Mouse (Mus musculus) C2C12 (cell line): ENCODE data around the gene Rdm1. TPM values are rescaled to one million over a fixed set of nuclear protein-coding genes. Genes with fewer than 3 reads are reported as not detected.
"Not testable (repeated sequence)": the region's sequence is repeated elsewhere in the genome, so short reads cannot be mapped to it uniquely, and the experiment has no call there.

ENCODE experiments used
- H3K27me3 ChIP-seq: one replicate; pipeline ENCODE4 v1.6.1; 2011; ENCODE audit not compliant: control insufficient read depth, insufficient read depth, insufficient read length
- H3K36me3 ChIP-seq: one replicate; pipeline ENCODE4 v1.6.1; 2011; ENCODE audit not compliant: control insufficient read depth, insufficient read depth
- H3K4me3 ChIP-seq: one replicate; pipeline ENCODE4 v1.5.1; 2011; ENCODE audit warnings: mild to moderate bottlenecking, control low read depth; ENCODE audit not compliant: poor library complexity, insufficient read depth, severe bottlenecking
- H3K79me2 ChIP-seq: one replicate; pipeline ENCODE4 v1.6.1; 2011; ENCODE audit not compliant: control insufficient read depth, insufficient read depth
- H3K79me3 ChIP-seq: one replicate; pipeline ENCODE4 v1.6.1; 2011; ENCODE audit warnings: low read depth, control low read depth
- H3ac ChIP-seq: one replicate; pipeline ENCODE3; 2011; ENCODE audit warnings: low read depth; ENCODE audit not compliant: control insufficient read depth, insufficient read length
- CEBPB ChIP-seq: IDR thresholded peaks from one replicate; pipeline ENCODE4 v1.6.1; 2011; ENCODE audit warnings: low read depth, mild to moderate bottlenecking, control low read depth, moderate library complexity
- CTCF ChIP-seq: IDR thresholded peaks from one replicate; pipeline ENCODE4 v1.5.1; 2011; ENCODE audit not compliant: control insufficient read depth, insufficient read depth, insufficient read length
- FOSL1 ChIP-seq: IDR thresholded peaks from one replicate; pipeline ENCODE4 v1.8.0; 2011; ENCODE audit warnings: mild to moderate bottlenecking, low read length; ENCODE audit not compliant: poor library complexity, insufficient read depth, severe bottlenecking
- MAX ChIP-seq: IDR thresholded peaks from one replicate; pipeline ENCODE4 v1.6.1; 2011; ENCODE audit warnings: mild to moderate bottlenecking, control low read depth
- MYOD1 ChIP-seq: IDR thresholded peaks from one replicate; pipeline ENCODE4 v1.6.1; 2011; ENCODE audit warnings: low read depth; ENCODE audit not compliant: control insufficient read depth, insufficient read length
- MYOG ChIP-seq: IDR thresholded peaks from one replicate; pipeline ENCODE4 v1.6.1; 2011; ENCODE audit not compliant: control insufficient read depth, insufficient read length; ENCODE audit errors: extremely low read depth
- USF1 ChIP-seq: IDR thresholded peaks from one replicate; pipeline ENCODE4 v1.6.1; 2011; ENCODE audit warnings: low read depth, mild to moderate bottlenecking, control low read depth, moderate library complexity
- polyA plus RNA-seq: library from polyadenylated mRNA; unstranded; fragments of >200 nt; fragmentation: generic; extraction: Trizol; gene quantifications from one replicate; pipeline ENCODE4 v1.2.1, GENCODE M21; 2012; ENCODE audit warnings: missing spikeins

Gene Rdm1
- polyA plus RNA-seq, 1 experiment: 9.5 TPM

DNA sequence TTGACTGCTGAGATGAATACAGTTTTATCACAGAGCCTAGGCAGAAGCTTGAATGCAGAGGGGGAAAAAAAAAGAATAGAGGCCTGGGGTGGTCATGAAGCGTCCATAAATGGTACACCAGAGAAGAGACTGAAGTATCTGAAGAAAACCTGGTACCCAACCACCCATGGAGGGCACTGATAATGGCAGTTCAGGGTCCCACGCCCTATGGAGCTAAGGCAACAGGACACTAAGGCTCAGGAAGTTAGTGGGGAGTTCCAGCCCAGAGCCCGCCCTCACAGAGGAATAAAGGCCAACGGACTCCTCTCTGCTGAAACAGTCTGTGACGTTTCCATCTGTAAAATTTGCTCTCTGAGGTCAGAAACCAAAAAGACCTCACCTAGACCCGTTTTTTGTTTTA, 11.6 kb upstream of the Rdm1 start:
- Histone ChIP-seq H3K79me3 (no peaks in the 10 kb centered on the region), H3ac (no peak overlapping the region), H3K4me3 (no peak overlapping the region), H3K27me3 (peaks cover 3% of the 10 kb centered on the region), H3K79me2 (no peaks in the 10 kb centered on the region), H3K36me3 (no peaks in the 10 kb centered on the region)
- no peak for TF ChIP-seq MAX
- TF ChIP-seq CEBPB: no peak
- TF ChIP-seq CTCF: no peak
- no peak for TF ChIP-seq MYOG
- no peak for TF ChIP-seq FOSL1

DNA sequence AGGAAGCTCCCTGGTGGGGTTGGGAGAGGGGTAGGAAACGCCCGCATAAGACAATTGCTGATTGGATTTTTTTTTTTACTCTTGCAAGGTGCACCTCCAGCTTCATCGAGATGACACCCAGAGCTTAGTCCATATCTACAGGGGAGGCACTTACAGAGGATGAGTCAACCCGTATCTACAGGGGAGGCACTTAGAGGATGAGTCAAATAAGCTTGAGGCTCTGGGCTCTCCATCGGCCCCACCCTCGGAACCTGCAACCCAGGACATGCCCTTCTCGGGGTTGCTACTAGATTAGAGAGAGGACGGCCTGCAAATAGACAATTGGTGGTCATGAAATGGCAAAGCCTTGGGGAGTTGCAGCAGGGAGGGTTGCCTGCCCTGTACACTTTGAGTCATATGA, 10.9 kb upstream of the Rdm1 start:
- H3K4me3 ChIP-seq: no peak overlapping the region
- no peaks in the 10 kb centered on the region for H3K79me2 ChIP-seq
- H3K36me3 ChIP-seq: no peaks in the 10 kb centered on the region
- H3K27me3 ChIP-seq: peaks cover 3% of the 10 kb centered on the region
- no peak overlapping the region for H3ac ChIP-seq
- TF ChIP-seq MYOG (no peak), MAX (no peak), CEBPB (no peak), CTCF (no peak), MYOD1 (no peak), FOSL1 (no peak), USF1 (no peak)
- H3K79me3 ChIP-seq: no peaks in the 10 kb centered on the region

DNA sequence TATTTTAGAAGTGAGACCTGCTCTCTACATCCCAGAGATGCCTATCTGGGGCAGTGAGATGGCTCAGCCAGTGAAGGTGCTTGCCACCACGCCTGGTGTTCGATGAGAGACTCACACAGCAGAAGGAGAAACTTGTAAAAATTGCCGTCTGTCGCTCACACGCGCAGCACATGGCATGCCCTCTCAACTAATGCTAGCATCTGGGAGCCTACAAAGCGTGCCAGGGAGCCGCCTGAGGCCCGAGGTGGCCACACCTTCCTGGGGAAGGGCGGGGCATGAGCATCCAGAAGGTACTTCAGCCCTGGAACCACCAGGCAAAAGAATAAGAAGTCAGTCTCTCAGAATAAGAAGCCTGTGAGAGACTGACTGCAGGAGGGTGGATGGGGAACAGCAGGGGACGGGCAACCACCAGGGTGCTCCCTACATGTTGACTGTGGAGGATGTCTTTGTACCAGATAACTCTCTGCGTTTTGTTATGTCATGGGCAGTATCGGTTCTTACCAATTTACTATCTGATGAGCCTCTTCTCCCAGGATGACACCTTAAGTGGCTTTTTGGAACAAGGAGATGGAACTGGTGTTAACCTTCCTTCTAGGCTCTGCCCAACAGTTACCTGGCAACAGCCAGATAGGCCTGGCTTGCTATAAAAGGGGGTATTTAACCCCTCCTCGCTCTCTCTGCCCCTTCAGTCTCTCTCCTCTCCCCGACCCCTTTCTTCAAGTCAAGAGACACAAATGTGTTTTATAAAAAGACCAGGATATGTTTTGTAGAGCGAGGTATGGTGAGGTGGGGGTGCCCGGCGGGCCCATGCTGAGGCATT, 9.8 kb upstream of the Rdm1 start:
- Histone ChIP-seq H3K4me3 (no peak overlapping the region), H3K27me3 (peaks cover 3% of the 10 kb centered on the region), H3K36me3 (no peaks in the 10 kb centered on the region), H3K79me2 (no peaks in the 10 kb centered on the region), H3K79me3 (no peaks in the 10 kb centered on the region), H3ac (no peak overlapping the region)
- no peak for TF ChIP-seq CEBPB
- no peak for TF ChIP-seq USF1
- TF ChIP-seq FOSL1: no peak
- no peak for TF ChIP-seq MYOD1
- no peak for TF ChIP-seq CTCF
- no peak for TF ChIP-seq MYOG
- no peak for TF ChIP-seq MAX

DNA sequence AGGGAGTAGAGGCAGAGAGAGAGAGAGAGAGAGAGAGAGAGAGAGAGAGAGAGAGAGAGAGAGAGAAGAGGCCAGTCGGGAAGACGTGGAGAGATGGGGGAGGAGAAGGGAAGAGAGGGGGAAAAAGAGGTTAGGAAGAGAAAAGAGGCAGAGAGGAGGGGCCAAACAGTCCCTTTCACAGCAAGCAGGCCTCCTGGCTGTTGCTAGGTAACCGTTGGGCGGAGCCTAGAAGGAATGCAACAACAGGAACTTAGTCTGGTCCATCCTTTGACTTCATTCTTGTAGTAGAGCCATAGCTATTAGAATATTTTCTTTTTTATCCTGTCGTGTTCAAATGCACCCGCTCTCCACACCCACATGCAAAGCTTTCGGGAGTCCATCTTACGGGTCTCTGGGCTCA, 9.1 kb upstream of the Rdm1 start:
- H3K36me3 ChIP-seq: no peaks in the 10 kb centered on the region
- peaks cover 3% of the 10 kb centered on the region for H3K27me3 ChIP-seq
- no peaks in the 10 kb centered on the region for H3K79me3 ChIP-seq
- no peak overlapping the region for H3K4me3 ChIP-seq
- no peaks in the 10 kb centered on the region for H3K79me2 ChIP-seq
- TF ChIP-seq MYOG (no peak), CEBPB (no peak), MYOD1 (no peak), CTCF (no peak), MAX (no peak), FOSL1 (no peak), USF1 (no peak)
- H3ac ChIP-seq: no peak overlapping the region

DNA sequence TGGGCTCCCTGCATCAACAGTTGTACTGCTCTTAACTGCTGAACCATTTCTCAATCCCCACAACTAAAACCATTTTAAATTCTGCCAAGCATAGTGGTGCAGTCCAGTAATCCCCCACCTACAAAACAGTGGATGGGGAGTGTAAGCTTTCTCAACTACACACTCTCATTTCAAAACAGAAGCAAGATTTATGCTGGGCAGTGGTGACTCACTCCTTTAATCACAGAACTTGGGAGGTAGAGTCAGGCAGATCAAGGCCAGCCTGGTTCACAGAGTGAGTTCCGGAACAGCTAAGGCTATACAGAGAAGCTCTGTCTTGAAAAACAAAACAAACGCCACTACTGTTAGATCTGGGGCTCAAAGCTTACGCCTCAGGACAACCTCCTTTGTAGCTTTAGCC, 8.4 kb upstream of the Rdm1 start:
- H3K79me2 ChIP-seq: no peaks in the 10 kb centered on the region
- H3K4me3 ChIP-seq: no peak overlapping the region
- no peak overlapping the region for H3ac ChIP-seq
- no peaks in the 10 kb centered on the region for H3K27me3 ChIP-seq
- TF ChIP-seq USF1: no peak
- TF ChIP-seq MAX: no peak
- no peak for TF ChIP-seq MYOD1
- TF ChIP-seq FOSL1: no peak
- no peak for TF ChIP-seq CTCF
- no peak for TF ChIP-seq MYOG
- TF ChIP-seq CEBPB: no peak
- no peaks in the 10 kb centered on the region for H3K79me3 ChIP-seq
- H3K36me3 ChIP-seq: no peaks in the 10 kb centered on the region

DNA sequence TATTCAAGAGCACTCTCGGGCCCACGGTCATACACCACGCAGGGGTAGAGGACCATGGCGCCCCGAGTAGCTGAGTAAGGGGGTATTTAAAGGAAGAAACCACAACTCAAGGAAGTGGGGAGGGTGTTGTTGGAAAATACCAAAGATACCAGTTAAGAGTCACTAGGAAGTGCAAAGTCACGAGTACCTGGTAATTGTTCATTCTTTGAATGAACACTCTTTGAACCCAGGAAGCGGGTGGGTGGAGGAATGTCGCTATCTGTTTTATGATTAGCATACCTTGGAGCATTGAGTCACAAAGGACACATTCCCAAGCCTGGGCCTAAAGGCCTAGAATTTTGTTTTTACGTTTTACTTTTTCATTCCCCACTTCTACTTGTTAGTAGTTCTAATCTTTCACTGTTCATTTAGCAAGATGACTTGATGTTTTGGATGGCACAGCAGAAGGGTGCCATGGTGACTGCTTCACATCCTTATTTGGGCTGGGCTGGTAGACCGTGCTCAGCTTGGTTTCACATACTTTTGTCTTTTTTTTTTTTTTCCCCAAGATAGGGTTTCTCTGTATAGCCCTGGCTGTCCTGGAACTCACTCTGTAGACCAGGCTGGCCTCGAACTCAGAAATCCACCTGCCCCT, 6.9 kb upstream of the Rdm1 start:
- H3K4me3 ChIP-seq: not testable (repeated sequence)

More for the DNA sequence above, 6.9 kb upstream of the Rdm1 start:
- H3K79me3 ChIP-seq, H3K79me2 ChIP-seq, H3K36me3 ChIP-seq, H3K27me3 ChIP-seq, H3ac ChIP-seq: not testable (repeated sequence)
